Mouse (Mus musculus) ES-Bruce4 (cell line): ENCODE data around the gene Colgalt1. TPM values are rescaled to one million over a fixed set of nuclear protein-coding genes. Genes with fewer than 3 reads are reported as not detected.

ENCODE experiments used
- H3K27ac ChIP-seq: 2 replicates; pipeline ENCODE4 v1.5.1; 2012; ENCODE audit warnings: low read length, inconsistent platforms; ENCODE audit not compliant: insufficient read depth
- H3K27me3 ChIP-seq: 2 replicates; pipeline ENCODE4 v1.6.1; 2012; ENCODE audit warnings: mild to moderate bottlenecking, low read length, inconsistent platforms; ENCODE audit not compliant: control insufficient read depth, poor library complexity, insufficient read depth, severe bottlenecking
- H3K36me3 ChIP-seq: 2 replicates; pipeline ENCODE4 v1.6.1; 2012; ENCODE audit warnings: inconsistent platforms, mild to moderate bottlenecking, low read length, moderate library complexity; ENCODE audit not compliant: control insufficient read depth, poor library complexity, insufficient read depth, severe bottlenecking
- H3K4me1 ChIP-seq: one replicate; pipeline ENCODE4 v1.8.1; 2011; ENCODE audit warnings: low read length; ENCODE audit not compliant: control insufficient read depth, insufficient read depth
- H3K4me3 ChIP-seq: 2 replicates; pipeline ENCODE4 v1.5.1; 2011; ENCODE audit warnings: low read depth, mild to moderate bottlenecking, low read length
- H3K9ac ChIP-seq: 2 replicates; pipeline ENCODE4 v1.6.1; 2012; ENCODE audit warnings: low read depth, mild to moderate bottlenecking, inconsistent platforms; ENCODE audit not compliant: poor library complexity, severe bottlenecking
- H3K9me3 ChIP-seq: replicated peaks from 2 replicates; pipeline ENCODE4 v1.6.1; 2012; ENCODE audit warnings: mild to moderate bottlenecking, low read length, inconsistent platforms; ENCODE audit not compliant: control insufficient read depth, poor library complexity, insufficient read depth, severe bottlenecking
- CTCF ChIP-seq: IDR thresholded peaks from one replicate; pipeline ENCODE4 v1.8.1; 2011; ENCODE audit warnings: low read depth, low read length
- EP300 ChIP-seq: IDR thresholded peaks from 2 replicates; pipeline ENCODE4 v1.6.1; 2011; ENCODE audit warnings: low read depth, low read length; ENCODE audit not compliant: insufficient read depth
- POLR2A ChIP-seq: IDR thresholded peaks from one replicate; pipeline ENCODE4 v1.8.1; 2011; ENCODE audit warnings: low read length; ENCODE audit not compliant: insufficient read depth
- polyA plus RNA-seq: library from polyadenylated mRNA; stranded (reverse); fragments of >200 nt; gene quantifications from 2 replicates; pipeline ENCODE4 v1.2.4, GENCODE M21; 2011; ENCODE audit warnings: low read depth; ENCODE audit not compliant: missing spikeins, insufficient read depth, insufficient read length

The Colgalt1 gene
- polyA plus RNA-seq, 1 experiment = 83.2 TPM

DNA sequence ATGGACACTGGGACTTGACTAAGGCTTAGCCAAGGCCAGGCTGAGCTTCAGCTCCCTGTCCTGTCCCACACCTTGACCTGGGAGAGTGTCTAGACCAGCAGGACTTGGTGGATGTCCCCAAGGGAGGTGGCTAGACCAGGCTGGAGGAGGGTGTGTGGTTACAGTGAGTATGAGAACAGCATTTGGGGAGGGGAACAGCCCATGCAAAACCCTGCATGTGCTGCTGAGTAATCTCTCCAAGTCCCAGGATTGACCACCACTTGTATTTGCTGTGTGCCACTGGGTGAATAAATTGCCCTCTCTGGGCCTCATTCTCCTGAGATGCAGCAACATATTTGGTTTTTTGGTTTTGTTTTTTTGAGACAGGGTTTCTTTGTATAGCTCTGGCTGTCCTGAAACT lies 12.4 kb upstream of the Colgalt1 start:
- Histone ChIP-seq H3K4me1 (no peaks in the 10 kb centered on the region), H3K27me3 (no peaks in the 10 kb centered on the region), H3K27ac (no peak overlapping the region), H3K9me3 (no peaks in the 10 kb centered on the region), H3K4me3 (no peak overlapping the region), H3K9ac (no peak overlapping the region), H3K36me3 (no peaks in the 10 kb centered on the region)
- no peak for TF ChIP-seq EP300
- TF ChIP-seq CTCF = no peak
- no peak for TF ChIP-seq POLR2A

DNA sequence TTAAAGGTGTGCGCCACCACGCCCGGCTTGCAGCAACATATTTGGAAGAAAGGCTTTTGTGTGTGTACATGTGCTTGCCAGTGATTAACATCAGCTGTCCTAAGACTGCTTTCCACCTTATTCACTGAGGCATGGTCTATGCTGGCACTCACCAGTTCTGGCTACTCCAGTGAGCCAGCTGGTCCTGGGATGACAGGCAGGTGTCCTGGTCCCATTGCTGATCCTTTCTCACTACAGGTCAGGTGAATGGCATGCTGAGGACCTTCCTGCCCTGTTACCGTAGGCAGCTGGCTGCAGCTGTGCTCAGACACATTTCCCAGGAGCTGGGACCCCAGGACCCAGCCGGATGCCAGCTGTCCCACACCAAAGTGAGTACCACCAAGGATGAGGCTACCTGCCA lies 12.0 kb upstream of the Colgalt1 start:
- no peak overlapping the region for H3K27ac ChIP-seq
- H3K9ac ChIP-seq = no peak overlapping the region
- H3K27me3 ChIP-seq = no peaks in the 10 kb centered on the region

DNA sequence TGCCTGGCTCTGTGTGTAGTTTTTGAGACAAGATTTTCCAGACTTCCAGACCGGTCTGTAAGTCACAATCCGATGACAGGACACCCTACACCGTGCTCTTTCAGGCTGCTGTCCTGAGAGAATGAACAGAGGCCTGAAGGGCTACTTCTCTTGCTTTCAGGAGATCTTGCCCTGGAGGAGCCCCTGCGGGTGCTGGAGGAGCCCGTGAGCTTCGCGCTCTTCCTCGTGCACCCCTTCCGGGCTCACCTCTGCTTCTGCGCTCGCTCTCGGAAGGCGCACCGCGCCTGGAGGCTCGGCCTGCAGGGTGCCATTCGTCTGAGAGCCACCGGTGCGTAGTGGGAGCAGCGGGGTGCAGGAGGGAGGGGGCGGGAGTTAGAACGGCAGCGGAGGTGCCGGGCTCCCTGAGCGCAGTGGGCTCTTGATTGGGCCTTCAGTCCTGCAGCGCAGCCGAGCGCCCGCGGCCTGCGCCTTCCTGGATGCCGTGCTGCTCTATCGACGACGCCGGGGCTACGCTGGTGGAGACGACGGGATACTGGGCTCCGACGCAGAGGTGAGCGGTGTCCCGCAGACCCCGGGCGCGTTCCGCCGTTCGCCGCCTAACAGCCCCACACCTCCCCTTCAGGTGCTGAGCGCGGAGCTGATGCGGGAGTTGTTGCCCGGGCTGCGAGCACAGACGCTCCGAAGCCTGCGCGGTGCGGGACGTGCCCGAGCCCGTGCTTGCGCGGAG lies 8.7 kb upstream of the Colgalt1 start:
- Histone ChIP-seq H3K4me1 (peaks cover 5% of the 10 kb centered on the region), H3K36me3 (no peaks in the 10 kb centered on the region), H3K9ac (peak overlapping the region; percentile 55), H3K4me3 (peak overlapping the region; percentile 58), H3K27me3 (no peaks in the 10 kb centered on the region), H3K9me3 (no peaks in the 10 kb centered on the region), H3K27ac (no peak overlapping the region)
- TF ChIP-seq POLR2A = no peak
- no peak for TF ChIP-seq CTCF

More for the DNA sequence above, 12.0 kb upstream of the Colgalt1 start:
- Histone ChIP-seq H3K4me3 (no peak overlapping the region), H3K36me3 (no peaks in the 10 kb centered on the region), H3K4me1 (no peaks in the 10 kb centered on the region), H3K9me3 (no peaks in the 10 kb centered on the region)
- TF ChIP-seq EP300 (no peak), POLR2A (no peak), CTCF (no peak)

DNA sequence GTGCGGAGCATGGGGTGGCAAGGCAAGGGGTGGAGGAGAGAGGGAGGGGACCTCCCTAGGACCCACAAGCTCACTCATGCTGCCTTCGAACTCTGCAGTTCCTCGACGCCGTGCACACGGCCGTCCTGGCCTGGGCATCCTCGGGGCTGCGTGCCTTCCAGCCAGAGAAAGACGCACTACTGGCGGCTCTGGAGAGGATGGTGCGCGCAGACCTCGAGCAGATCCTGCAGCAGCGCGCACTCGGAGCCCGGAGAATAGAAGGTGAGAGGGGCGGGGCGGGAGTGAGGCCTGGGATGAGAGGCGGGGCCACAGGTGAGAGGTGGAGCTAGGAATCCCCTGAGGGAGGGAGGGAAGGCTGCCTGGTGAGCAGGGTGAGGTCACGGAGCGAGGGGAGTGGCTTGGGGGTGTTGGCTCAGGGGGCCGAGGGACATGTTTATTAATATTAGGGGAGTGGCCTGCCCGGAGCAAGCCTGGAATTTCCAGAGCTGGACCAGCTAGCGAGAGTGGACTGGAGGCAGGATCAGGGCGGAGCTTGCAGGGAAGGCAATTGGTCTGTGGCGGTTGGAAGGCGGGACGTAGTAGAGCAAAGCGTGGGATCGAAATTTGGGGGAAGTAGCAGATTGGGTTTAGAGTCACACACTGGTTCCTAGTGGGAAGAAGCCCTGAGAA lies 8.0 kb upstream of the Colgalt1 start:
- no peaks in the 10 kb centered on the region for H3K27me3 ChIP-seq

DNA sequence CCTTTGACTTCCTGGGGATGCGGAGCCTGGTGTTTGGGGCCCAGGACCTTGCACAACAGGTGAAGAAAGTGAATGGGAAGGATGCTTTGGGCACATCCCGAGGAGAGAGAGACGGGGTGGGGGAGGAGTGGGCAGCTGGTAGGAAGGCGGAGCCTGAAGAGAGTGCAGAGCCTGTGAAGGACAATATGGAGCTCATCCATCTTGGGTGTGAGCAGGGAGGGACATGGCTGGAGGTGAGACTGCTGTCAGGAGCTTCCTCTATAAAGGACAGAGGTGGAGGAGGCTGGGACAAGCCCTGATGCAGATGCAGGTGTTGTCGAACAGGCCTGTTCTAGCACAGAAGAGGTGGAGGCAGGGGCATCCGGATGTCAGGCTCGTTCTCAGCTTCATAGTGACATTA lies 6.8 kb upstream of the Colgalt1 start:
- no peak overlapping the region for H3K9ac ChIP-seq
- no peak for TF ChIP-seq CTCF
- TF ChIP-seq POLR2A = no peak
- no peak for TF ChIP-seq EP300
- H3K36me3 ChIP-seq = no peaks in the 10 kb centered on the region
- H3K27ac ChIP-seq = 0 out of 2 replicates have a peak overlapping the region, but pooled peaks have one; percentile 2
- H3K27me3 ChIP-seq = no peaks in the 10 kb centered on the region
- H3K4me1 ChIP-seq = peaks cover 5% of the 10 kb centered on the region
- H3K4me3 ChIP-seq = 0 out of 2 replicates have a peak overlapping the region, but pooled peaks have one; percentile 2
- H3K9me3 ChIP-seq = no peaks in the 10 kb centered on the region

More for the DNA sequence above, 8.0 kb upstream of the Colgalt1 start:
- Histone ChIP-seq H3K36me3 (no peaks in the 10 kb centered on the region), H3K9ac (peak overlapping the region; percentile 55), H3K4me1 (peaks cover 5% of the 10 kb centered on the region), H3K4me3 (peak overlapping the region; percentile 58), H3K27ac (peak overlapping the region; percentile 2; the same call in 1 of the 2 replicates), H3K9me3 (no peaks in the 10 kb centered on the region)
- no peak for TF ChIP-seq EP300
- peak; percentile 32 for TF ChIP-seq POLR2A
- no peak for TF ChIP-seq CTCF

DNA sequence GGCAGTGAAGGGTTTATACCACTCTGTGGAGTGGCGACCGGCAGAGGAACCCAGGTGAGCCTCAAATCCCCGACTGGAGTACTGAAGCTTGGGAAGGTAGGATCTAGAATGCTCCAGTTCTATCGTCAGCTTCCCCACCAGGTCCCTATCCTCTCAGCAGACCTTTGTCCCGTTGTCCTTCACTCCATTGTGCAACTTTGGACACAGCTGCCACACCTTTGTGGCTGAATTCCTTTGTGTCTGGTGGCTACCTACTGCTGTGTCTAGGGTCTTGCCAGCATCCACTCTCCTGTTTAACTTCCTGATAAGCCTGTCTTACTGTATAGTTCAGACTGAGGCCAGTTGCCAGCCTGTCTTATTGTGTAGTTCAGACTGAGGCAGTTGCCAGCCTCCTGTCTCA lies 1.3 kb downstream of the Colgalt1 start:
- Histone ChIP-seq H3K9me3 (no peaks in the 10 kb centered on the region), H3K27ac (no peak overlapping the region), H3K27me3 (no peaks in the 10 kb centered on the region), H3K4me3 (peak overlapping the region; percentile 90), H3K36me3 (peaks cover 10% of the 10 kb centered on the region), H3K9ac (peak overlapping the region; percentile 90), H3K4me1 (no peaks in the 10 kb centered on the region)
- no peak for TF ChIP-seq CTCF
- TF ChIP-seq POLR2A = no peak
- TF ChIP-seq EP300 = 0 out of 2 replicates have a peak, but pooled peaks have one; percentile 32
